Mouse (Mus musculus): ENCODE data around the gene Slc25a39.
"Not testable (repeated sequence)": the region's sequence is repeated elsewhere in the genome, so short reads cannot be mapped to it uniquely, and the experiment has no call there.

Gene Slc25a39

DNA sequence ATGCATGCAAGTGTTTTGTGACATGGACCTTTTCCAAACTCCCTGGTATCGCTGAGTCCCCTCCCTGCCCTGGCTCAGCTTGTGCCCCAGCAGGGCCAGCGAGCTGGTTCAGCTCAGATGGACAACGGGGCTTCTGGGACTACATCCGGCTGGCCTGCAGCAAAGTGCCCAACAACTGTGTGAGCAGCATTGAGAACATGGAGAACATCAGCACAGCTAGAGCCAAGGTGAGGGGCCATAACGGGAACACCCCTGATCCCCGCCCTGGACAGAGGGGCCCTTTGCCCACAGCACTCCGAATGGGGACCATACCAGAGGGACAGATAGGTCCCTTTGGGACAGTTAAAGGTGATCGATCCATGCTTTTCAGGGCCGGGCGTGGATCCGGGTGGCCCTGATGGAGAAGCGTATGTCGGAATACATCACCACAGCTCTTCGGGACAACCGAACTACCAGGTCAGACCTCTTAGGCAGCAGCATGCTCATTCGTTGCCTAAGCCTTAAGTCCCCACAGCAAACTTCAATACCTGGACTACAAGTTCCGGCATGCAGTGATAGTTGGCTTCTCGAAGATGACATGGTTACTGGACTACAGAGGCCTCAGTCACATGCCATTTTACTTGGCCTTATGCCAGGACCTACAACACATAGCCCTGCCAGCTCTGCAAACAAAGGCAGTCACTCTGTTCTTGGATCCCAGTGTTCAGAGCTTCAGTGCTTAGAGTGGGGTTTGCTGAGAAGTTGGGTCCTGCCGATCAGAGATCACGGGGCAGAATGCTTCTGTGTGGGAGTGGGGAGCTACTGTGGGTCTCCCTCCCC lies 9.5 kb downstream of the Slc25a39 start:
- no peak for DNase-seq (ENCODE audit: low read depth in 1 of 2, low spot score in 2 of 2)

DNA sequence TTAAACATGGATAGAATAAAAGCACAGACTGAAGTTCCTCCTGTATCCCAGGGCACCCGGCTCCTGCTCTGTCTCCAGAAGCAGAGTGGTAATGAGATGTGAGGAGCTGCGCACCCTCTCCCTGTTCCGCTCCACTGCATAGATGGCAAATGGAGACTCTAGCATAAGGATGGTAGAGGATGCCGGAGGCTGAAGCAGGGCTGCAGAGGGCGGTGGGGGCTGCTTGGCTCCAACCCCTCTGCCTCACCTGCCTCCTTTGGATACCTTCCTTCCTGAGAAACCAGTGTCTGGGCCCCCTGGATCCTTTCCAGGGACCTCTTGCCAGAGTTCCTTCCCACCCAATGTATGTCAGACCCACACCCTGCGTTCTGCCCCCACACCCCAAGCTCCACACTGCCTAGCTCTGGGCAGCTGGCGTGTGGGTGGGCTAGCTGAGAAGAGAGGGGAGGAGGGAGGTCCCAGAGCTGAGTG lies 11.0 kb downstream of the Slc25a39 start:
- DNase-seq (ENCODE audit: low read depth in 1 of 2, low spot score in 2 of 2): no peak

DNA sequence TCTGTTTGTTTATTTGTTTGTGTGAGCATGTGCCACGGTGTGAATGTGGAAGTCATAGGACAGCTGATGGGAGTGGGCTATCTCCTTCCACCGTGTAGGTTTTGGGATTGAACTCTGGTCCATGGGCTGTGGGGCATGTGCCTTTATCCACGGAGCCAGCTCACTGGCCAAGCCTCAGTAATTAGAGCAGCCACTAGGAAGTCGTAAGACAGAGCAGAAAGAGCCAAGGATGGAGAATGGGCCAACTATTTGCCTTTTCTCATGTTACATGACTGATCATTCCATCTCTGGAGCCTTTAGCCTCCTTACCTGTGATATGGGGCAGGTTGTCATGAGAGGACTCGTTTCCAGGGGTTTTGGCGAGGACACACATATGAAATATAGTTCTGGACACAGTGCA lies 11.5 kb downstream of the Slc25a39 start:
- DNase-seq (ENCODE audit: low read depth in 1 of 2, low spot score in 2 of 2): no peak

DNA sequence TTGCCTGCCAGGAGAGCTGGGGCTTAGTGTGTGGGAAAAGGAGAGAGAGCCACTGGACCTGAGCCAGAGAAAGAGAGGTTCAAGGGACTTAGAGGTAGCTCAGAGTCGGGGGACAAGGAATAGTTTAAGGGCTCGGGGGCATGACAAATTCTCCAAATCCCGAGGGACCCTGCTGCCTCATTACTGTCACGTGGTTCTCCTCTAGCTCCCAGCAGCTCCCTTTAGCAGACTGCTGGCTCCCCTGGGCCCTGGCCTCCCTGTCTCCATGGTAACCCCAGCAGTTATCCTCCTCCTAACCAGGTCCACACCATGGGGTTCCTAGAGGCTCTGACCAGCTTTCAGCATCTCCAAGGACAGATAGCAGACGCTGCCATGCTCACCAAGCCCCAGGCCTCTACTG lies 12.5 kb downstream of the Slc25a39 start:
- DNase-seq (ENCODE audit: low read depth in 1 of 2, low spot score in 2 of 2): no peak

DNA sequence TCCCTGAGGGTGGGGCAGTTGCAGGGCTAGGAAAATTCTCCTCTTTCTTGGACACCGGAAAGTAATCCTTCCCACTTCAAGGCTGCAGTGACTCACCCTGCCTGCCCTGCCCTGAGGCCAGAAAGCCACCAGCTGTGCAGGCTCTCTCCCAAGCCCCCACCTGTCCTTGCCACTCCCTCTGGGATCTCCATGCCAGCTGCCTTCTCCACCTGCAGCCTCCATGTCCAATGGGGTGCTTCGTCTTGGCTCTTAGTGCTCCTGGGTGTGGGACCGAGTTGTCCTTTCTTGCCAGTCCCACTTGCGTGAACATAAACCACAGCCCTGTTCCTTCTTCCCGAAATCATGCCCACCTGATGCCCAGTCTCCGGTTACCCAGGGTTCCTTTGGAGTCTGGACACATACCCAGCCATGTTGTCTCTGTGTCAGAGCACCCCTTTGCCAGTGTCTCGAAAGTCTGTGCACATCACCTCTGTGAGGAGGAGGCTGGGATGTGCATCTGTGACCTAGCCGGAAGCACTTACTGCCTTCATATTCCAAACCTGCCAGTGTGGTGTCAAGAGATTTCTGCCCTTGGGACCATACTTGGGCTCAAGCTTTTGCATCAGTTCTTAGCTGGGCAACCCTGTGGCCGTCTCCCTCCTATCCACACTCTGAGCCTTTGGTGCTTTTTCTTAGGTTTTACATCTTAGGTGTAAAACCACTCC lies 13.2 kb downstream of the Slc25a39 start:
- DNase-seq (ENCODE audit: low read depth in 1 of 2, low spot score in 2 of 2): no peak

DNA sequence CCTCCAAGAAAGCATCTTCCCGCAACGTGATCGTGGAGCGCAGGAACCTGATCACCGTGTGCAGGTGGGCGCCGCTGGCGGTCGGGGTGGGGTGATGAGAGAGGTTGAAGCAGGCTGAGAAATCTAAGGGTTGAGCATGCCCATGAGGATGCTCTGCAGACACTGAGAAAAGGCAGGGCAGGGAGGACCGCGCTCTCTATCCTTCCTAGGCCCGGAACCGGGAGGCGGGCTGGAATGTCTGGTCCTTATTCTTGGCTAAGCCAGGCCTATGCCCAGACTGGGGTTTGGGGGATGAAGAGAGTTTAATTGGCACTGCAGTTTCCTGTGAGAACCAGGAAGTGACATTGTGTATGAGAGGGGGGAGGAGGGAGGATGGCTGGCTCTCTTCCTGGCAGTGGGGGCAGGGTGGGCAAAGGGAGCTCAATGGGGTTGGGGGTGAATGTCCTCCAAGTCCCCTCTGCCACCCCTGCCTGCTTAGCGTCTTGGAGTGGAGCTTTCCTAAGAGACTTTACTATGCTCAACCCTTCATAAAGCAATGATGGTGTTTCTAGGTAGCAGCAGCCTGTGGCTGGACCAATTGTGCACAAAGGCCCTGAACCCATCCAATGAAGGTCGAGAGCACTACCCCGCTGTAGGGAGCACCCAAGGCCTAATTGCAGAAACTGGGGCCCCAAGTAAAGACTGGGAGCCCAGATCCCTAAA lies 13.9 kb downstream of the Slc25a39 start:
- no peak for DNase-seq (ENCODE audit: low read depth in 1 of 2, low spot score in 2 of 2)

DNA sequence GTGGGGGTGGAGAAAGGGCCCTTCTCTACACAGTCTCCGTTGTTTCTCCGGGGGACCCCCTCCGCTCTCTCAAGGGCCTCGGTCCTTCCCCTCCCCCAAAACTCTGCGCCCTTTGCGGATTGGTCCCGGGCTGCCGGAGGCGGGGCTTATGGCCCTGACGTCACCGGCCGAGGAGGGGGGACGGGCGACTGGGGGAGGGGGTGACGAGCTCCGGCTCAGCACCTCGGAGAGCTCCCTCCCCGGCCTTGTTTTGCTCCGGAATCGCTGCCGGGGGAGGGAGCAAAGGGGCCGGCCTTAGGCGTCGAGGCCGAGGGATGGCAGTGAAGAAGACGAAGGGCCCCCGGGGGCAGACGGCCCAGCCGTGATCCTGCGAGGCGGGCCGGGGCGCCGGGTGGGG lies 14.5 kb downstream of the Slc25a39 start, which contains the start of gene Rundc3a:
Gene Rundc3a, plus strand, starts transcription at position 166 of the 397 bp plus-strand sequence.
- DNase-seq (ENCODE audit: low read depth in 1 of 2, low spot score in 2 of 2): peak in 1 of 2 experiments; percentile 16

DNA sequence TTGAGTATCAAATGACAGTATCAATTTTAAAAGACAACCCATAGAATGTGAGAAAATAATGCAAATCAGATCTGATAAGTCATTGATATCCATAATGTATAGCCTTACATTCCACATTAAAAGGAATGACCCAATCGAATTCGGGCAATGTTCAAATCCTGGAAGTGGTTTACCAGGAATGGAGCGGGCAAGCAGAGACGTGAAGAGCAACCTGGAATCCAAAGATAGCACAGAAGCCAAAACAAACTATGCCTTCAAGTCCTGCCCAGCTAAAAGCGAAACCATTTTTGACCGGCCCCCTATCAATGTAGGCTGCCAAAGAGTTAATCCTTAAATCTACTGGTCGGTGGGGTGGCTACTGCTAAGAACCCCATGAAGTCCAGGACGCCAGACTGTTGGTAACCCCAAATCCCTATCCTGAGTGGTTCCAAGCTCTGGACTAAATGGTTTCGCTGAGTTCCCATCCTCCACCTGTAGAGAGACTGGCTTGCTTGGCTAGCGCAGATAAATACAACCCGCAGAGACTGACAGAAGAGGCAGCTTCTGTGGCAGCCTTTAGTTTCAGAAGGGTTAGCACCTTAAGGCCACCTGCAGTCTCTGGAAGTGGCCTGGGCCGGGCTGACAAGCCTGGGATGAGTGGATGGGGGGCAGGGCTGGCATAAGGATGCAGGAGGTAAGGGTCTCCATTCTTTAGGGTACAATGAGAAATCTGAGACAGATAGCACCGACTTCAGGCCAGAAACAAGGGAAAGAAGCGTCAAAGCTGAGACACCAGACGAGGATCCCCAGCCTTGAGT lies 15.1 kb downstream of the Slc25a39 start:
- DNase-seq (ENCODE audit: low read depth in 1 of 2, low spot score in 2 of 2): no peak

DNA sequence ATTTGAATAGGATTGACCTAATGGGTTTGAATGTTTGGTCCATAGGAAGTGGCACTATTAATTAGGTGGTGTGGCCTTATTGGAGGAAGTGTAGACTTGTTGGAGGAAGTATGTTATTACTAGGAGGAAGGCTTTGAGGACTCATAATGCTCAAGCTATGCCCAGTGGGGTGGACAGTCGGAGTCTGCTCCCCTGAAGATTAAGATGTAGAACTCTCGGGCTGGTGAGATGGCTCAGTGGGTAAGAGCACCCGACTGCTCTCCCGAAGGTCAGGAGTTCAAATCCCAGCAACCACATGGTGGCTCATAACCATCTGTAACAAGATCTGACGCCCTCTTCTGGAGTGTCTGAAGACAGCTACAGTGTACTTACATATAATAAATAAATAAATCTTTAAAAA lies 18.3 kb downstream of the Slc25a39 start:
- not testable (repeated sequence) for DNase-seq (ENCODE audit: low read depth in 1 of 2, low spot score in 2 of 2)

DNA sequence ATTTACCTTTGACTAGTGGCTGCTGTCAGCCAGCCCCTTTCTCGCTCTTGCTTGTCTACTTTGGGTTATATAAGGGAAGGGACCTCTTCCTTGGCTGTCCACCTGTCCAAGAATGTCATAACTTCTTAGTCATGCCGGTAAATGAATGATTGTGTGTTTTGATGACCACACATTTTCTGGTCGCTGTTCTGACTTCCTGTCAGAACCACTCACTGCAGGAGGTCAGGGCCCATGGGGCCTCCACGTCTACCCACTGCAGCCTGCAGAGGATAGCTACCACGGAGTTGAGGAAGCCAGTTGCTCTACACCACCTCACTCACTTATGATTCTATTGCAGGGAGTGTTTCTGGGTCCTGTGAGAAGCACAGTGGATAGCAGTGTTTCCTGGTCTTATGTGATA lies 21.6 kb downstream of the Slc25a39 start:
- DNase-seq (ENCODE audit: low read depth in 1 of 2, low spot score in 2 of 2): no peak

DNA sequence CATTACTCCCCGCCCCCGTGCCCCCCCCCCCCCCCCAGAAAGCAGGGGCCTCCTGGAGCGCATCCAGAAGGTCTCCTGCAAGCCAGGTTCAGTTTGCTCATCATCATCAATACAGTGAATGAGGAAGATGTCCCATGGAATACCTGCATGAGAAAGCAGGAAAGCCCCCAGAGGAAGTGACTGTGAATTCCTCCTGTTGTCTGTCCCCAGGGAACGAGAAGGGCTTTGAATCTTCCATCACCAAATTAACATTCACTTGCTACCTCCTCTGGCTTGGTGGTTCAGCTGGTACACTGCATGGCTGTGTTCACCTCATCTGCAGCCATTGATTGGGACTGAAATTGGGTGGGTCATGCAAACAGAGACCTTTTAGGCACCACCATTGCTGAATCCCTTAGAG lies 22.7 kb downstream of the Slc25a39 start:
- DNase-seq (ENCODE audit: low read depth in 1 of 2, low spot score in 2 of 2): no peak

DNA sequence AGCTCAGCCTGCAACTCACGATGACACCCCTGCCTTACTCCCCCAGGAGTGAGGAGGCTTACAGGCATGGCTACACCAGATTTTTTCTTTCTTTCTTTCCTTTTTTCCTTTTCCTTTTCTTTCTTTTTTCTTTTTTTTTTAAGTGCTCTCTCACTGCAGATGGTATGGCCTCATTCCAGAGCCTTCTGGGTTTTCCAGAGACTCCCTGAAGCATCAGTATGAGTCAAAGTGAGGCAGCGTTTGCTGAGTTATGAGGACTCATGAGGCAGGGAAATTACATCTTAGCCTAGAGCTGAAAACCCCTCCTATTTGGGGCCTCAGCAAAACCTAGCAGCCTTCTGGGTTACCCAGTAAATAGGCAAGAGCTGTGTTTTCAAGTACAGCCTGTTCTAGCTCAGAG lies 23.3 kb downstream of the Slc25a39 start:
- no peak for DNase-seq (ENCODE audit: low read depth in 1 of 2, low spot score in 2 of 2)

DNA sequence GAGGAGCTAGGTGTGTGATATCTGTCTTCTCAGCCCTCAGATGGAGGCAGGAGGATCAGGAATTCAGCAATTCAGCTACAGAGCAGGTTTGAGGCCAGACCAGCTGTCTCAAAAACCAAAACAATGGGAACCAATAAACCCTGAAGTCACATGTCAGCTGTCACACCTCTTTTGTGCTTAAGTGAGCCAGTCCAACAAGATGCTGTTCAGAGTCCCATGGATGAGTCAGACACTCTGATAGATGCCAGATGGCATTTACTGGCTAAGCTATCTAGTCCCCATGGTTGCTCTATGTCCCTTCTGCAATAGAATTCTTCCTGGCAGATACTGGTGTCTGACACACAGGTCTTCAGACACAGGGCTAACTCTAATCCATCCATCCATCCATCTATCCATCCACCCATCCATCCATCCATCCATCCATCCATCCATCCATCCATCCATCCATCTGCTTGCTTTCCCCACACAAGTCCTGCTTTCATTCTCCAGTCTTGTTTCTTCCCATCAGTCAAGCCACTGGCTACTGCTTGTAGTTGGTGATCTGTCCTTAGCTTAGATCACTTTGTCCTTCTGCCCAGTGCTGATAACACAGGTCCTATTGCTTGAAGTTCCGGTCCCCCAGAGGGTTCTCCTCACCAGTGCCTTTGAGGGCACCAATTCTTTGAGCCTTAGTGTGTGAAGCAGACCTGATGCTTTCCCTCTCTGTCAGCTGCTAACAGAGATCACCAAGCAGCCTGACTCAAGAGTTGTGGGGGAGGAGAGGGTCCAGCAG lies 24.2 kb downstream of the Slc25a39 start:
- no peak for DNase-seq (ENCODE audit: low read depth in 1 of 2, low spot score in 2 of 2)

DNA sequence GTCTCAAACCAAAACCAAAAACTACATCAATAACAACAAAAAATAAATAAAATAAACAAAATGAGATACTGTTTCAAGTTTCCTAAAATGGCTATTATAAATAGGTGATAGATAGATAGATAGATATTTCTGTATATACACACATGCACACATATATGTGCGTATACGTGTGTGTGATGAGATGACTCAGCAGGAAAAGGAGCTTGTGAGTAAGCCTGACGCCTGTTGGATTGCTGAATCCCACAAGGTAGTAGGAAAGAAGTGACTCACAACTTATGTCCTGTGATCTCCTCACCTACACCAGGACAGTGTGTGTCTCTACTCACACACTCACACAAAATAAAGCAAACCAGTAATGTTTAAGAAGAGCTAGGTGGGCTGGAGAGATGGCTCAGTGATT lies 25.0 kb downstream of the Slc25a39 start:
- DNase-seq (ENCODE audit: low read depth in 1 of 2, low spot score in 2 of 2): no peak

DNA sequence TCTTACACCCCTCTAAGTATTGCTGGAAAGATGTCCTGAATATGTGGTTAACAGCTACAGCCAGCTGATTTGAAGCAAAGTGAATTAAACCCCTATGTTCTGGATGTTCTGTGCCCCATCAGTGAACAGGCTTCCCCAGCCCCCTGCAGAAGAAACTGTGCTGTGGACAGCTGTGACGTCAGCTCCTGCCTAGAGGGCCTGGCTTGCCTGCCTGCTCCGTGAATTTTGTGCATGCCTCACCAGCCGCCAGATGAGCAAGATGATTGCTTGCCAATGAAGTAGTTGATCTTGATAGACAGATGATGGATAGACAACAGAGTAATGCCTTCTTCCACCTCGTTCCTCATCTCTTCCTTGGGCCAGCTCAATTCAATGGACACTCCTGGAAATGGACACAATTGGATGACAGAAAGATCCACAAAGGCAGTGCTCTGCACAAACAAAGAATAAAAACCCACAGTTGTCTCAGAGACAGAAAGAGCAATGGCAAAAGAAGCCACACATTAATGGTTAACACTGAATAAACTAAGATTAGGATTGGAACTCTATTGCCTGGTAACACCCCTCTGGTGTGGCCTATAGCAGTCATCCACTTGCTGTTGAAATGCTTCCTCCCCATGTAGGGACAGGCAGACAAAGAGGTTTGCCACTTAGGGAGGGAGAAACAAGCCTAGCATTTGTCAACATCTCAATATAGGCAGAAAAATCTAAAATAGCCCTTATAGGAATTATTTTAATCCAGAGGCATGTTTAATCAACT lies 26.2 kb downstream of the Slc25a39 start:
- DNase-seq (ENCODE audit: low read depth in 1 of 2, low spot score in 2 of 2): no peak

DNA sequence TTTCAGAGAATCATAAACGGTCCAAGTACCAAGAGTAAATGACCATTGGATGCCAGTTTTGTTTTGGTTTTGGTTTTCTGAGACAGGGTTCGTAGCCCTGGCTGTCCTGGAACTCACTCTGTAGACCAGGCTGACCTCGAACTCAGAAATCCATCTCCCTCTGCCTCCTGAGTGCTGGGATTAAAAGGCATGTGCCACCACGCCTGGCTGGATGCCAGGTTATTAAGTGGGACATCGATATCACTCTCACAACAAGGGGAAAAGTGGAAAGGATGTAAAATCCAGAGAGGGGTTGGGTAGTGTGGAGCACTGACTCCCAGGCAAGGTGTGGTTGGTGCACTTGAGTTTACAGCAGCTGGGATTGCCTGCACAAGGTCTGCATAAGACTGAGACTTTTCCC lies 27.7 kb downstream of the Slc25a39 start:
- no peak for DNase-seq (ENCODE audit: low read depth in 1 of 2, low spot score in 2 of 2)

DNA sequence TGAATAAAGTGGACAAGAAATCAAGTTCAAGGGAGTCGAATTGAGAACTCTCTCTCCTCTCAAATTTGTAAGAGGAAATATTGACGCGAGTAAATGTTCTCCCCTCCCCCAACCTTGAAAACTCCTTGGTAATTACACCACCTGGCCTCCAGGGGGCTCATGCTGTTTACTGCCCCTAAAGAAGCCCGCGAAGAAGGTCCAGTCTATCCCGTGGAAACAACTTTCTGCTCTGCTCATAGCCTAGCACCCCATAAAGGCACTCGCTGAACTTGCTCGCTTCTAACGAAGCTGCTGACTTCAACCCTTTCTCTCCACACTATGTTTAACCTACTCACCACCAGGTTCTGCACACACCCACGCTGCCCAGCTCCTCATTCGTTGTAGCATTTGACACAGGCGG lies 30.6 kb downstream of the Slc25a39 start:
- no peak for DNase-seq (ENCODE audit: low read depth in 1 of 2, low spot score in 2 of 2)

DNA sequence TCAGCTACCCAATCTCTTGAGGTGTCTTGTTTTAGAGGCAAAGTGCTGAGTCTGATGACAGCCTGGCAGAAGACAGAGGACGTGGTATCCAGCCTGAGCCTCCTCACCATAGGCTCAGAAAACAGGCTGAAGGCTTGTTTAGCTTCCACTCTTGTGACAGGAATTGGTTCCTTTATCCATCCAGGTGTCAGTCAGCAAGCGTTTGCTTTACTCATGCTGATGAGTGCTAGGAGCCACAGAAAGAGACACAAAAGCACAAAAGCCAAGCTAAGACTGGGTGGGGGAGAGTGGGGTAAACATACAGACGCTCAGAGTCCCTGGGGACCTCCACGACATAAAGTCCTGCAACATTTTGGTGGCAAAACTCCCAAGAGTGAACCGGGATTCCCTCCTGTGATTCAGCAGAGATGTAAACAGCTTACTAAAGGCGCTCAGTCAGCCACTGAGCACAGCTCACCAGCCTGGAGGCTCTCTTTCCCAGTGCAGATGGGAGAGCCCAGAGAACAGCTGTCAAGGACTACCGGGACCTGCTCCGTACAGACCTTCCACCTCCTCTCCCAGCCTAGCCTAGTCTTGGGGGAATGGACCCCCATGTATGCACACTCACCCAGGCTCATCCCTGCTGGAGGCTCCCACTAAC lies 31.4 kb downstream of the Slc25a39 start:
- DNase-seq (ENCODE audit: low read depth in 1 of 2, low spot score in 2 of 2): no peak

Data from monocyte, adult 2 months (primary cell).